Mouse (Mus musculus): ENCODE data around the gene Magix. TPM values are rescaled to one million over a fixed set of nuclear protein-coding genes. Genes with fewer than 3 reads are reported as not detected.
A peak's percentile ranks its signal among the peaks of the same experiment; 100 is the strongest.
"Not testable (repeated sequence)": the region's sequence is repeated elsewhere in the genome, so short reads cannot be mapped to it uniquely, and the experiment has no call there.

The Magix gene
- polyA plus RNA-seq, 1 experiment from 2014 or later: 0.09 TPM

- Histone ChIP-seq H3K4me3 (peak overlapping the region; percentile 35), H3K9ac (peak overlapping the region; percentile 48; the same call in 1 of the 2 replicates), H3K4me2 (peak overlapping the region; percentile 58)
- H3K9me3 ChIP-seq (replicated peaks); ATAC-seq; H3K36me3 ChIP-seq (ENCODE audit: poor library complexity, severe bottlenecking); H3K27ac ChIP-seq; H3K4me1 ChIP-seq; H3K27me3 ChIP-seq: not testable (repeated sequence)
- 20% methylated on average over 5 of the region's 12 CpGs for WGBS
Measured at GRCm38 (mm10) chrX:7713764-7714134, 32.7 kb upstream of the Magix start.

GRCm38 (mm10) chrX:7696954-7697381 lies 15.9 kb upstream of the Magix start, which contains the start of gene Gpkow:
TSS of gene Gpkow (plus strand) at chrX:7697131.
- peak within 1 kb of the TSS; percentile 62 for H3K4me2 ChIP-seq
- H3K36me3 ChIP-seq (ENCODE audit: poor library complexity, severe bottlenecking): peaks cover 11% of the 10 kb centered on the region
- peak within 1 kb of the TSS; percentile 35; the same call in 1 of the 2 replicates for H3K27ac ChIP-seq
- peak; percentile 98 for ATAC-seq
- H3K9me3 ChIP-seq (replicated peaks): no peaks in the 10 kb centered on the region
- peak within 1 kb of the TSS; percentile 54 for H3K4me3 ChIP-seq
- 12% methylated on average over 33 of the region's 33 CpGs for WGBS
- peaks cover 7% of the 10 kb centered on the region; the same call in 1 of the 2 replicates for H3K4me1 ChIP-seq
- no peaks in the 10 kb centered on the region for H3K27me3 ChIP-seq
- H3K9ac ChIP-seq: peak within 1 kb of the TSS; percentile 63

GRCm38 (mm10) chrX:7696520-7696919 lies 15.5 kb upstream of the Magix start:
- Histone ChIP-seq H3K36me3 (ENCODE audit: poor library complexity, severe bottlenecking) (peaks cover 10% of the 10 kb centered on the region), H3K9ac (no peak overlapping the region), H3K27ac (no peak overlapping the region), H3K4me1 (peaks cover 7% of the 10 kb centered on the region; the same call in 1 of the 2 replicates), H3K4me2 (peak overlapping the region; percentile 28), H3K4me3 (peak overlapping the region; percentile 54; the same call in 1 of the 2 replicates), H3K27me3 (no peaks in the 10 kb centered on the region), H3K9me3 (replicated peaks) (no peaks in the 10 kb centered on the region)
- peak; percentile 41 for ATAC-seq
- 47% methylated on average over 6 of the region's 6 CpGs for WGBS

- H3K4me2 ChIP-seq: no peak overlapping the region
- ATAC-seq: no peak
- no peak overlapping the region for H3K27ac ChIP-seq
- H3K4me3 ChIP-seq: no peak overlapping the region
- H3K9ac ChIP-seq: no peak overlapping the region
- no peaks in the 10 kb centered on the region for H3K27me3 ChIP-seq
- H3K4me1 ChIP-seq: no peaks in the 10 kb centered on the region
- H3K36me3 ChIP-seq (ENCODE audit: poor library complexity, severe bottlenecking): no peaks in the 10 kb centered on the region
- no peaks in the 10 kb centered on the region for H3K9me3 ChIP-seq (replicated peaks)
- WGBS: 34% methylated on average over 4 of the region's 4 CpGs
Measured at GRCm38 (mm10) chrX:7692862-7693261, 11.8 kb upstream of the Magix start.

GRCm38 (mm10) chrX:7690486-7690885 lies 9.4 kb upstream of the Magix start:
- Histone ChIP-seq H3K4me2 (no peak overlapping the region), H3K27me3 (no peaks in the 10 kb centered on the region), H3K4me1 (no peaks in the 10 kb centered on the region), H3K36me3 (ENCODE audit: poor library complexity, severe bottlenecking) (no peaks in the 10 kb centered on the region), H3K9ac (no peak overlapping the region), H3K9me3 (replicated peaks) (no peaks in the 10 kb centered on the region), H3K27ac (no peak overlapping the region), H3K4me3 (no peak overlapping the region)
- WGBS: 67% methylated on average over 3 of the region's 3 CpGs
- no peak for ATAC-seq

GRCm38 (mm10) chrX:7688321-7688720 lies 7.3 kb upstream of the Magix start:
- no peaks in the 10 kb centered on the region for H3K4me1 ChIP-seq
- H3K36me3 ChIP-seq (ENCODE audit: poor library complexity, severe bottlenecking): no peaks in the 10 kb centered on the region
- ATAC-seq: no peak
- no peak overlapping the region for H3K4me3 ChIP-seq
- H3K27me3 ChIP-seq: no peaks in the 10 kb centered on the region
- no peak overlapping the region for H3K27ac ChIP-seq
- no peak overlapping the region for H3K4me2 ChIP-seq
- no peak overlapping the region for H3K9ac ChIP-seq
- H3K9me3 ChIP-seq (replicated peaks): no peaks in the 10 kb centered on the region
- WGBS: 91% methylated on average over 2 of the region's 2 CpGs

- Histone ChIP-seq H3K27ac (no peak overlapping the region), H3K27me3 (no peaks in the 10 kb centered on the region), H3K4me3 (peak overlapping the region; percentile 25), H3K9me3 (replicated peaks) (no peaks in the 10 kb centered on the region; the same call in none of the 2 replicates), H3K36me3 (ENCODE audit: poor library complexity, severe bottlenecking) (no peaks in the 10 kb centered on the region), H3K4me1 (no peaks in the 10 kb centered on the region), H3K4me2 (peak overlapping the region; percentile 54), H3K9ac (no peak overlapping the region; the same call in 1 of the 2 replicates)
- peak; percentile 50 for ATAC-seq
- 17% methylated on average over 12 of the region's 12 CpGs for WGBS
Measured at GRCm38 (mm10) chrX:7680057-7680412, 1.0 kb downstream of the Magix start.

GRCm38 (mm10) chrX:7679405-7680056 lies 1.5 kb downstream of the Magix start:
- no peaks in the 10 kb centered on the region for H3K36me3 ChIP-seq (ENCODE audit: poor library complexity, severe bottlenecking)
- no peaks in the 10 kb centered on the region for H3K4me1 ChIP-seq
- no peak overlapping the region for H3K27ac ChIP-seq
- H3K9ac ChIP-seq: no peak overlapping the region; the same call in 1 of the 2 replicates
- 13% methylated on average over 27 of the region's 27 CpGs for WGBS
- H3K4me3 ChIP-seq: peak overlapping the region; percentile 25
- H3K9me3 ChIP-seq (replicated peaks): no peaks in the 10 kb centered on the region; the same call in none of the 2 replicates
- ATAC-seq: peak; percentile 96
- peak overlapping the region; percentile 54 for H3K4me2 ChIP-seq
- no peaks in the 10 kb centered on the region for H3K27me3 ChIP-seq

GRCm38 (mm10) chrX:7678986-7679385 lies 2.1 kb downstream of the Magix start:
- Histone ChIP-seq H3K4me1 (no peaks in the 10 kb centered on the region), H3K36me3 (ENCODE audit: poor library complexity, severe bottlenecking) (no peaks in the 10 kb centered on the region), H3K27ac (no peak overlapping the region), H3K27me3 (no peaks in the 10 kb centered on the region), H3K9me3 (replicated peaks) (no peaks in the 10 kb centered on the region; the same call in none of the 2 replicates), H3K9ac (no peak overlapping the region), H3K4me3 (no peak overlapping the region), H3K4me2 (no peak overlapping the region)
- no peak for ATAC-seq
- WGBS: 51% methylated on average over 3 of the region's 3 CpGs

- no peaks in the 10 kb centered on the region; the same call in none of the 2 replicates for H3K9me3 ChIP-seq (replicated peaks)
- no peak; the same call in 1 of the 2 replicates for ATAC-seq
- no peak overlapping the region for H3K9ac ChIP-seq
- WGBS: 32% methylated on average over 10 of the region's 10 CpGs
- H3K4me3 ChIP-seq: peak overlapping the region; percentile 17; the same call in 1 of the 2 replicates
- no peak overlapping the region for H3K27ac ChIP-seq
- H3K36me3 ChIP-seq (ENCODE audit: poor library complexity, severe bottlenecking): no peaks in the 10 kb centered on the region
- H3K4me1 ChIP-seq: no peaks in the 10 kb centered on the region
- H3K27me3 ChIP-seq: no peaks in the 10 kb centered on the region
- peak overlapping the region; percentile 47 for H3K4me2 ChIP-seq
Measured at GRCm38 (mm10) chrX:7675001-7675380, 6.1 kb downstream of the Magix start.

- 26% methylated on average over 28 of the region's 28 CpGs for WGBS
- peak overlapping the region; percentile 17 for H3K4me3 ChIP-seq
- H3K27me3 ChIP-seq: no peaks in the 10 kb centered on the region
- no peaks in the 10 kb centered on the region for H3K4me1 ChIP-seq
- no peaks in the 10 kb centered on the region for H3K36me3 ChIP-seq (ENCODE audit: poor library complexity, severe bottlenecking)
- H3K9ac ChIP-seq: no peak overlapping the region
- peak overlapping the region; percentile 47 for H3K4me2 ChIP-seq
- H3K9me3 ChIP-seq (replicated peaks): no peaks in the 10 kb centered on the region; the same call in none of the 2 replicates
- H3K27ac ChIP-seq: no peak overlapping the region
- ATAC-seq: peak; percentile 34; the same call in 1 of the 2 replicates
Measured at GRCm38 (mm10) chrX:7674284-7675000, 6.6 kb downstream of the Magix start.

- 54% methylated on average over 12 of the region's 12 CpGs for WGBS
- no peak for ATAC-seq
- H3K4me1 ChIP-seq: no peaks in the 10 kb centered on the region
- H3K27ac ChIP-seq: no peak overlapping the region
- H3K9ac ChIP-seq: no peak overlapping the region
- no peaks in the 10 kb centered on the region for H3K27me3 ChIP-seq
- H3K9me3 ChIP-seq (replicated peaks): no peaks in the 10 kb centered on the region; the same call in none of the 2 replicates
- H3K36me3 ChIP-seq (ENCODE audit: poor library complexity, severe bottlenecking): no peaks in the 10 kb centered on the region
- H3K4me2 ChIP-seq: peak overlapping the region; percentile 47; the same call in 1 of the 2 replicates
- H3K4me3 ChIP-seq: no peak overlapping the region
Measured at GRCm38 (mm10) chrX:7673578-7674281, 7.3 kb downstream of the Magix start.
